Mouse (Mus musculus): ENCODE measurements around the gene Myl12a.

DNA sequence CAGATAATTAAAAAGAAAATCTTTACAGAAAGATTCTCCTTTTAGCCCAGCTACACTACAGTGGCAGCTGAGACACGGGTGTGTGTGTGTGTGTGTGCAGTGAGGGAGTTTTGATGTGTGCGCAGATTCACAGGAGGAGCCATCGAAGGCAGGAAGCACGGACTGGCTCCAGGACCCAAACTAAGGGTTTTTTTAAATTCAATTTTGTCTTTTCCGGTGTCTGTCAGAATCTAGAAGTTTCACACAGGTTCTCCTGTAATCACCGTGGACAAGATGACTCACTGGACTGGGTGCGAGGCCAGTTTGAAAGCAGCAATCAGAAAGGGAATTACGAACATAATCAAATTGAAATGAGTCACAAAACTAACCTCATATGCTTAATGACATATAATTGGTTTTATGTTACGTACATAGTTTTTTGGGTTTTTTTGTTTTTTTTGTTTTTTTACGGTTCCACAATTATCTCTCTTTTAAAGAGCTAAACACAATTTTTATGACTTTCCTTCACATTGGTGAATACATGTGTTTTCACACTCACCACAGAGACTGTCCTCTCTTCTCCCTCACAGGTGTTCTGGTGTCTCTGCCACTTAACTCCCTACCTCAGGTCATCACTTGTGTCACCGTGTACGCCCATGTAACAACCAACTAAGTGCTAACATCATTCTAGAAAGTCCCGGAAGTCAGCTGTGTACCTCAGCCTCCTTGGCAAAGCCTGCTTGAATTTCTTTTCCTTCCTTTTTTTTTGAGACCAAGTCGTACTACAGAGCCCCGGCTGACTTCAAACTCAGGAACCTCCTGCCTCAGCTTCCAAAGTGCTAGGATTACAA, 15.6 kb downstream of the Myl12a start:
- TF ChIP-seq POLR2A (IDR thresholded peaks at IDR 0.05; ENCODE audit: low read depth, low read length), result no peak
- no peak for TF ChIP-seq CTCF (IDR thresholded peaks at IDR 0.05; ENCODE audit: borderline replicate concordance, insufficient read depth, low read length)

Data from embryonic fibroblast, embryonic 13.5 days (primary cell).